Mouse (Mus musculus) brain, embryonic 18.5 days (tissue): ENCODE data around the gene Actl10.

Source experiments
- DNase-seq: peaks from one replicate; pipeline ENCODE4 v3.0.0-alpha.2; 2012; ENCODE audit warnings: low read depth, low spot score

The Actl10 gene

GRCm38 (mm10) chr2:154580586-154580985, 29.0 kb downstream of the Actl10 start:
- DNase-seq, result no peak

- DNase-seq, result no peak
Observed at GRCm38 (mm10) chr2:154581421-154581820, 29.8 kb downstream of the Actl10 start.

- DNase-seq, result peak; percentile 86
Observed at GRCm38 (mm10) chr2:154583906-154584872, 32.6 kb downstream of the Actl10 start.

GRCm38 (mm10) chr2:154584931-154585601, 33.5 kb downstream of the Actl10 start:
- no peak for DNase-seq

- DNase-seq, result no peak
Observed at GRCm38 (mm10) chr2:154586405-154586804, 34.8 kb downstream of the Actl10 start.

GRCm38 (mm10) chr2:154589051-154589450, 37.5 kb downstream of the Actl10 start:
- DNase-seq, result no peak

GRCm38 (mm10) chr2:154591239-154591638, 39.7 kb downstream of the Actl10 start:
- no peak for DNase-seq

- no peak for DNase-seq
Observed at GRCm38 (mm10) chr2:154593025-154593424, 41.4 kb downstream of the Actl10 start.

- DNase-seq, result no peak
Observed at GRCm38 (mm10) chr2:154595775-154596174, 44.2 kb downstream of the Actl10 start.

- no peak for DNase-seq
Observed at GRCm38 (mm10) chr2:154597399-154597798, 45.8 kb downstream of the Actl10 start.

- DNase-seq, result no peak
Observed at GRCm38 (mm10) chr2:154600586-154600985, 49.0 kb downstream of the Actl10 start.

- DNase-seq, result no peak
Observed at GRCm38 (mm10) chr2:154601324-154601723, 49.7 kb downstream of the Actl10 start.
